ENCODE assay signal across 27 mouse cellular contexts in genomic region chr11:23275780-23276179, GRCm38 (mm10). TPM values are rescaled to one million over a fixed set of nuclear protein-coding genes. Genes with fewer than 3 reads are reported as not detected.
DNase-seq lines count a peak whose midpoint lies in the region; ATAC-seq and TF ChIP-seq lines count a peak whose summit lies in the region.
"Had no signal": no experiment of that assay in that cellular context is flagged by ENCODE, and none has a peak within 500 bp of the region (broad histone marks: within the 10 kb centered on the region; RNA-seq: fewer than 3 reads in every experiment).

No protein-coding gene starts in this region.

- H3K27me3 ChIP-seq in liver, postnatal 0 days (ENCODE audit: insufficient read depth, low read length): no peaks in the 10 kb centered on the region
- H3K27me3 ChIP-seq in liver, embryonic 12.5 days (replicated peaks): no peaks in the 10 kb centered on the region
- H3K27me3 ChIP-seq in forebrain, embryonic 12.5 days: no peaks in the 10 kb centered on the region
- H3K27me3 ChIP-seq: CH12.LX; embryonic facial prominence, embryonic 13.5 days; embryonic facial prominence, embryonic 15.5 days; forebrain, embryonic 13.5 days; forebrain, embryonic 15.5 days; Patski had no signal

- no peak overlapping the region for H3K9ac ChIP-seq in liver, postnatal 0 days (replicated peaks)
- no peak overlapping the region for H3K9ac ChIP-seq in liver, embryonic 12.5 days
- H3K9ac ChIP-seq in forebrain, embryonic 12.5 days: no peak overlapping the region
- H3K9ac ChIP-seq: embryonic facial prominence, embryonic 13.5 days; embryonic facial prominence, embryonic 15.5 days; forebrain, embryonic 13.5 days; forebrain, embryonic 15.5 days; forebrain, postnatal 0 days had no signal

- no peaks in the 10 kb centered on the region; the same call in 1 of the 2 replicates for H3K4me1 ChIP-seq in liver, postnatal 0 days (ENCODE audit: insufficient read depth)
- H3K4me1 ChIP-seq in liver, embryonic 12.5 days: no peaks in the 10 kb centered on the region
- H3K4me1 ChIP-seq in forebrain, embryonic 12.5 days: no peaks in the 10 kb centered on the region
- H3K4me1 ChIP-seq: embryonic facial prominence, embryonic 13.5 days; embryonic facial prominence, embryonic 15.5 days; forebrain, embryonic 10.5 days; forebrain, embryonic 13.5 days; forebrain, embryonic 15.5 days had no signal

- H3K4me3 ChIP-seq in layer of hippocampus, adult 2 months: no peak overlapping the region
- H3K4me3 ChIP-seq in liver, postnatal 0 days (ENCODE audit: low read depth, low read length): no peak overlapping the region
- H3K4me3 ChIP-seq in liver, embryonic 12.5 days: no peak overlapping the region
- no peak overlapping the region for H3K4me3 ChIP-seq in forebrain, embryonic 12.5 days (replicated peaks)
- H3K4me3 ChIP-seq: embryonic facial prominence, embryonic 13.5 days; embryonic facial prominence, embryonic 15.5 days; erythroblast, embryonic 14.5 days; forebrain, embryonic 10.5 days; forebrain, embryonic 13.5 days; forebrain, embryonic 15.5 days had no signal

- no peak for TF ChIP-seq CTCF in layer of hippocampus, adult 2 months (conservative IDR thresholded peaks at IDR 0.05)
- no peak for TF ChIP-seq CTCF in liver, postnatal 0 days (IDR thresholded peaks at IDR 0.05; ENCODE audit: low read depth)

- no peak overlapping the region for H3K4me2 ChIP-seq in liver, postnatal 0 days (ENCODE audit: low read depth, low read length)
- no peak overlapping the region for H3K4me2 ChIP-seq in liver, embryonic 12.5 days
- H3K4me2 ChIP-seq in forebrain, embryonic 12.5 days: no peak overlapping the region
- H3K4me2 ChIP-seq: embryonic facial prominence, embryonic 13.5 days; embryonic facial prominence, embryonic 15.5 days; forebrain, embryonic 13.5 days; forebrain, embryonic 15.5 days had no signal

- no peak for TF ChIP-seq EP300 in liver, postnatal 0 days (IDR thresholded peaks at IDR 0.05; ENCODE audit: low read depth)

- DNase-seq in layer of hippocampus, adult 2 months (ENCODE audit: low spot score in 2 of 2): no peak
- DNase-seq in layer of hippocampus, adult 11-12 months (ENCODE audit: low spot score): no peak
- DNase-seq in liver, postnatal 0 days: no peak
- DNase-seq: adrenal gland, adult 8-10 months; adrenal gland, postnatal 14 days; adrenal gland, postnatal 36 days; B cell, adult 2 months; cerebellum, adult 11 months; cerebellum, adult 18-20 months; cerebellum, adult 8-10 months; cerebellum, adult 9-11 months; cerebellum, postnatal 14 days; cerebellum, postnatal 36 days; embryo, embryonic 11 days; forebrain, postnatal 0 days had no signal

- H3K36me3 ChIP-seq in liver, postnatal 0 days (replicated peaks; ENCODE audit: insufficient read depth, low read length): peaks cover 76% of the 10 kb centered on the region
- H3K36me3 ChIP-seq in liver, embryonic 12.5 days: peaks cover 97% of the 10 kb centered on the region
- peaks cover 76% of the 10 kb centered on the region for H3K36me3 ChIP-seq in forebrain, embryonic 12.5 days (replicated peaks)

- H3K9me3 ChIP-seq in liver, postnatal 0 days (ENCODE audit: low read length): no peaks in the 10 kb centered on the region
- H3K9me3 ChIP-seq in liver, embryonic 12.5 days (replicated peaks): no peaks in the 10 kb centered on the region
- H3K9me3 ChIP-seq in forebrain, embryonic 12.5 days: no peaks in the 10 kb centered on the region
- H3K9me3 ChIP-seq: embryonic facial prominence, embryonic 13.5 days; embryonic facial prominence, embryonic 15.5 days; forebrain, embryonic 10.5 days; forebrain, embryonic 13.5 days; forebrain, embryonic 15.5 days had no signal

- WGBS in liver, postnatal 0 days (ENCODE audit: insufficient replicate concordance): 68% methylated on average over 3 of the region's 3 CpGs
- WGBS in liver, embryonic 12.5 days (ENCODE audit: insufficient replicate concordance): 85% methylated on average over 3 of the region's 3 CpGs
- 79% methylated on average over 3 of the region's 3 CpGs for WGBS in forebrain, embryonic 12.5 days

- 0 out of 2 replicates have a peak overlapping the region, but pooled peaks have one; percentile 7 for H3K27ac ChIP-seq in layer of hippocampus, adult 2 months
- H3K27ac ChIP-seq in liver, postnatal 0 days (ENCODE audit: low read depth): peak overlapping the region; percentile 57; the same call in 1 of the 2 replicates
- H3K27ac ChIP-seq in liver, embryonic 12.5 days: no peak overlapping the region
- H3K27ac ChIP-seq in forebrain, embryonic 12.5 days: no peak overlapping the region
- H3K27ac ChIP-seq: embryonic facial prominence, embryonic 13.5 days; embryonic facial prominence, embryonic 15.5 days; forebrain, embryonic 10.5 days; forebrain, embryonic 13.5 days; forebrain, embryonic 15.5 days had no signal

- peak; percentile 66 for ATAC-seq in liver, postnatal 0 days
- ATAC-seq in liver, embryonic 12.5 days: no peak
- ATAC-seq in forebrain, embryonic 12.5 days (ENCODE audit: low FRiP score): no peak
- ATAC-seq: activated CD4-positive, CD25-positive, alpha-beta regulatory T cell, adult 4 months; CD4-positive, CD25-positive, alpha-beta regulatory T cell, adult 4 months; forebrain, embryonic 13.5 days; forebrain, embryonic 15.5 days; forebrain, postnatal 0 days; Patski had no signal

RNA-seq across cellular contexts. Expression of gene Xpo1, which starts 19.9 kb away (rescaled TPM):
- total RNA-seq in layer of hippocampus, adult 2 months (2021): 10 to 100 TPM; 65.8 to 66.9 TPM
- 14.2 and 16.0 TPM in 2 replicates for polyA plus RNA-seq in liver, postnatal 0 days (2015; fragmentation: Nextera tagmentation; extraction: Ambion mirVana)
- 104 TPM in 2 replicates for polyA plus RNA-seq in liver, embryonic 12.5 days (2016; fragmentation: Nextera tagmentation; extraction: Ambion mirVana)
- polyA plus RNA-seq in forebrain, embryonic 12.5 days (2016; fragmentation: Nextera tagmentation; extraction: Ambion mirVana): 169 and 171 TPM in 2 replicates

RNA-seq across cellular contexts. Expression of gene Usp34, which starts 30.9 kb away (rescaled TPM):
- 10 to 100 TPM; 88.0 to 92.1 TPM for total RNA-seq in layer of hippocampus, adult 2 months (2021)
- 5.6 and 6.6 TPM in 2 replicates for polyA plus RNA-seq in liver, postnatal 0 days (2015; fragmentation: Nextera tagmentation; extraction: Ambion mirVana)
- 10.7 and 14.4 TPM in 2 replicates for polyA plus RNA-seq in liver, embryonic 12.5 days (2016; fragmentation: Nextera tagmentation; extraction: Ambion mirVana)
- polyA plus RNA-seq in forebrain, embryonic 12.5 days (2016; fragmentation: Nextera tagmentation; extraction: Ambion mirVana): 30.9 and 32.1 TPM in 2 replicates

Comparison
In these comparisons a context has a peak if more than half of its experiments do, and no peak if none do; other contexts are left out.
1. H3K27ac ChIP-seq: peak in layer of hippocampus, adult 2 months (single experiment) and liver, postnatal 0 days (single experiment); none in liver, embryonic 12.5 days (single experiment) and forebrain, embryonic 12.5 days (single experiment).